Mouse (Mus musculus): ENCODE data around the gene Mybph. TPM values are rescaled to one million over a fixed set of nuclear protein-coding genes. Genes with fewer than 3 reads are reported as not detected.

Gene Mybph
- total and polyA plus RNA-seq, 2 experiments = not detected

DNA sequence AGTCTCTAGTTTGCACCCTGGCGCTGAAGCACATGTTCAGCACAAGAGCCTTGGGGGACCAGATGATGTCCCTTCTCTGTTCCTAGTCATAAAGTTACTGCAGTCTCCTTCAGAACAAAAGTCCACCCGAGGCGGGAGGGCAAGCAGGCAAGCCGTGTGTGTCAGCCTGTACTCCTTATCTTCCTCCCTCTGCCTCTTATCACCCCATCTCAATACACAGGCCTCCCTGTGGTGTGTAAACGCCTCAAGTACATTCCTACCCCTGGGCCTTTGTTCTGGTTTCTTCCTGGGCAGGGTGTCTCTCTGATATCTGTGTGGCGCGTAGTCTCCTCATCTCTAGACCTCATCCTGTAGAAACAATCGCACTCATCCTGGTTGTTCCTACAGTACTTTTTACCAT, 33.5 kb downstream of the Mybph start:
- Histone ChIP-seq H3K27ac (replicated peaks; ENCODE audit: insufficient read depth, low read depth, low read length) (no peak overlapping the region), H3K9ac (ENCODE audit: low read depth, low read length) (no peak overlapping the region)
- WGBS = 83% methylated on average over 8 of the region's 8 CpGs

DNA sequence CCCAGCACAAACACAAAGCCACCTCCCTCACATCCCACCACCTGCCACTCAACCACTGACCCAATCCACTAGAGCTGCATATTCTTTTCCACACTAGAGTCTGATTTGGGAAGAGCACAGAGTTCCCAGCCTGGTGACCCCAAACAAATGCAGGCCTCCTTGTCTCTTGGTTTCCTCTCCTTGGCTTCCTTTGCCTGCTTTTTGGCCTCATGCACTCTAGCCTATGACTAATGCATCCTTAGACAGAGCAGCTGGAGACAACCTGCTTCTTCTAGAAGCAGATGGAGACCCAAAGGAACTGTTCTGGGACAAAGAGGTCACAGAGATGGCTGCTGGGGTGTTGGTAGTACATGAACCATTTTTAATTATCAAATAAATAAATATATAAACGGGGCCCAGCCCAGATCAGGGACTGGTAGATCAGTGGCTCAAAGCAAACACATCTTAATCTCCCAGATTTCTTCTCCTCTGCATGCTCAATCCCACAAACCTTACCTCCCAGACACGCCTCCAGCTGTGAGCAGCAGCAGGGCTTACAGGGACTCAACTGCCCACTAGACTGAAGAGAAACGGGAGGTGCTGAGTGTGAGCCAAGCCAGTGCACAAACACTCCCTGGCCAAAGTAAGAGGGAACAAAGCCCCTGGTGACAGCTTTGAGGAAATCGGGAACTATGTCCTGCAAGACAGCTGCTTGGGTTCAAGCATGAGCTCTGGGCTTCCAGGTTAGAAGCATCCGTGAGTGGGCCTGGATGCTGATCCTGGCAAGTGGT, 36.7 kb downstream of the Mybph start:
- no peak for DNase-seq (ENCODE audit: extremely low read depth, low read depth, low spot score)
- Histone ChIP-seq H3K27ac (replicated peaks; ENCODE audit: insufficient read depth, low read depth, low read length) (no peak overlapping the region), H3K9ac (ENCODE audit: low read depth, low read length) (no peak overlapping the region), H3K27me3 (ENCODE audit: control insufficient read depth, insufficient read depth, low read length) (no peaks in the 10 kb centered on the region), H3K36me3 (ENCODE audit: control insufficient read depth, insufficient read depth, low read length) (no peaks in the 10 kb centered on the region), H3K79me2 (ENCODE audit: control insufficient read depth, insufficient read depth, low read length) (0 out of 2 replicates have a peak, but pooled peaks cover 2% of the 10 kb centered on the region), H3K4me1 (ENCODE audit: control insufficient read depth, insufficient read depth, low read length) (peaks cover 20% of the 10 kb centered on the region), H3K4me3 (ENCODE audit: insufficient read depth, low read depth, low read length) (no peak overlapping the region)
- 81% methylated on average over 5 of the region's 5 CpGs for WGBS
- TF ChIP-seq CTCF (IDR thresholded peaks at IDR 0.05; ENCODE audit: low read depth, low read length) (no peak), POLR2A (IDR thresholded peaks at IDR 0.05; ENCODE audit: extremely low read depth, insufficient read depth, low read length) (no peak)

More for the DNA sequence above, 33.5 kb downstream of the Mybph start:
- no peaks in the 10 kb centered on the region for H3K27me3 ChIP-seq (ENCODE audit: control insufficient read depth, insufficient read depth, low read length)
- H3K36me3 ChIP-seq (ENCODE audit: control insufficient read depth, insufficient read depth, low read length) = no peaks in the 10 kb centered on the region
- H3K4me1 ChIP-seq (ENCODE audit: control insufficient read depth, insufficient read depth, low read length) = peaks cover 9% of the 10 kb centered on the region
- H3K4me3 ChIP-seq (ENCODE audit: insufficient read depth, low read depth, low read length) = no peak overlapping the region
- DNase-seq (ENCODE audit: extremely low read depth, low read depth, low spot score) = no peak
- no peaks in the 10 kb centered on the region for H3K79me2 ChIP-seq (ENCODE audit: control insufficient read depth, insufficient read depth, low read length)
- TF ChIP-seq POLR2A (IDR thresholded peaks at IDR 0.05; ENCODE audit: extremely low read depth, insufficient read depth, low read length) = no peak
- no peak for TF ChIP-seq CTCF (IDR thresholded peaks at IDR 0.05; ENCODE audit: low read depth, low read length)

DNA sequence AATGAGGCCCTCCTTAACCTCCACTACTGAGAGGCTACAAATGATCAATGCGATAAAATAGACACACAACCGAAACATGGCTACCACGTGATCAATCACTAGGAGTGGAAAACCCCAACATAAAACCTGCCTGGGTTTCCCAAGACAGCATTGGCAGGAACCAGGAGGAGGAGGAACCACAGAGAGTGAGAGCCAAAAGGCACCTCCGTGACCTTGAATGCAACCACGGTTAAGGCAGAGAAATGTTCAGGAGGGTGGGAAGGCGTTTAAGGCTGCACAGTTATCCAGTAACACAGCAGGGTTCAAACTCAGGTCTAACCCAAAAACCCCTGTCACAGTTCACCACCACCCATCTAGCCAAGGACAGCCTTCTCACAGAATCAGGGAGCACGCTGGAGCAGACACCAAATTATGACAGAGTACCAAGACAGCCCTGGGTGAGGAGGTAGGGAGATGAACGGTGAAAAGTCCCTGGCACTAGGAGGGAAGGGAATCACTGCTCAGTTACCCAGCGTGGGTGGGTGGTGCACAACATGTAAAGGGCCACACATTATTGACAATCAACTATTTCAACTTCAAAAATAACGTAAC, 37.5 kb downstream of the Mybph start:
- no peak overlapping the region for H3K27ac ChIP-seq (replicated peaks; ENCODE audit: insufficient read depth, low read depth, low read length)
- H3K79me2 ChIP-seq (ENCODE audit: control insufficient read depth, insufficient read depth, low read length) = 0 out of 2 replicates have a peak, but pooled peaks cover 2% of the 10 kb centered on the region
- no peaks in the 10 kb centered on the region for H3K27me3 ChIP-seq (ENCODE audit: control insufficient read depth, insufficient read depth, low read length)
- H3K9ac ChIP-seq (ENCODE audit: low read depth, low read length) = no peak overlapping the region
- 61% methylated on average over 10 of the region's 10 CpGs for WGBS
- H3K36me3 ChIP-seq (ENCODE audit: control insufficient read depth, insufficient read depth, low read length) = no peaks in the 10 kb centered on the region
- no peak for DNase-seq (ENCODE audit: extremely low read depth, low read depth, low spot score)
- TF ChIP-seq CTCF (IDR thresholded peaks at IDR 0.05; ENCODE audit: low read depth, low read length) (no peak), POLR2A (IDR thresholded peaks at IDR 0.05; ENCODE audit: extremely low read depth, insufficient read depth, low read length) (no peak)
- H3K4me1 ChIP-seq (ENCODE audit: control insufficient read depth, insufficient read depth, low read length) = peaks cover 22% of the 10 kb centered on the region
- H3K4me3 ChIP-seq (ENCODE audit: insufficient read depth, low read depth, low read length) = no peak overlapping the region

DNA sequence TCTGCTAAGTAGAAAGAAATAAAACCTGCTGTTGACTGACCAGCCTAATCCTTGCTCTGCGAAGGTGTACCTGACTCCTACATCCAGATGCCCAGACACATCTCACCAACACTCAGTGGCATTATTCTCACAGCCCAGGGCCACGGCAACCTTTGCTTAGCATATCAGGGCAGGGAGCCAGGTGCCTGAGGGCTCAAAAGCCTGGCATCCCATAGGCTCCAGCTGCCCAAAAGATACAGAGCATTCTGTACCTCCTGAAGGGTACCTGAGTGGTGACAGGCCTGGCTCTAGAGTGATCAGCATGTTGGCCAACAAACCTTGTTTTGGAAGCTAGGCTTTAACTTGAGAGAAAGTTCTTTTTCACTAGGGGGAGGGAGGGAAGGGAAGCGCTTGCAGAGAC, 38.0 kb downstream of the Mybph start:
- no peak overlapping the region for H3K27ac ChIP-seq (replicated peaks; ENCODE audit: insufficient read depth, low read depth, low read length)
- H3K79me2 ChIP-seq (ENCODE audit: control insufficient read depth, insufficient read depth, low read length) = 0 out of 2 replicates have a peak, but pooled peaks cover 2% of the 10 kb centered on the region
- WGBS = 71% methylated on average over 3 of the region's 3 CpGs
- H3K4me3 ChIP-seq (ENCODE audit: insufficient read depth, low read depth, low read length) = no peak overlapping the region
- DNase-seq (ENCODE audit: extremely low read depth, low read depth, low spot score) = no peak
- H3K4me1 ChIP-seq (ENCODE audit: control insufficient read depth, insufficient read depth, low read length) = peaks cover 22% of the 10 kb centered on the region
- TF ChIP-seq CTCF (IDR thresholded peaks at IDR 0.05; ENCODE audit: low read depth, low read length) = no peak
- no peak for TF ChIP-seq POLR2A (IDR thresholded peaks at IDR 0.05; ENCODE audit: extremely low read depth, insufficient read depth, low read length)
- H3K9ac ChIP-seq (ENCODE audit: low read depth, low read length) = no peak overlapping the region
- no peaks in the 10 kb centered on the region for H3K36me3 ChIP-seq (ENCODE audit: control insufficient read depth, insufficient read depth, low read length)
- no peaks in the 10 kb centered on the region for H3K27me3 ChIP-seq (ENCODE audit: control insufficient read depth, insufficient read depth, low read length)

DNA sequence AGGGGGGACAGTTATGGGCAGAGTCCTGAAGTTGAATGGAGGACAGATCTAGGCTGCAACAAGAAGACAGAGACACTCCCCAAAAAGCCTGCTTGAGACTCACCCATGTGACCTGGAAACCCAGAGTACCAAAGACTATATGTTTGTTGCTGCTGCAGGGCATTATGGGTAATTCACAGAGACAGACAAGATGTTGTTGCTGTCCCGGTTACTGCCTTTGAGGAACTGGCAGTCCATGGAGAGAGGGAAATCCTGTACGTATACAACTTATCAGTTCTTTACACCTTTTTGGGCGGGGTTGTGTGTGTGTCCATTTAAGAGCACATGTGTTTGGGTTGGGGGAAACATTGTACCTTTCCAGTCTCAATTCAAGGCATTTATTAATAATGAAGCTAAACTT, 38.4 kb downstream of the Mybph start:
- H3K4me3 ChIP-seq (ENCODE audit: insufficient read depth, low read depth, low read length) = no peak overlapping the region
- no peaks in the 10 kb centered on the region for H3K36me3 ChIP-seq (ENCODE audit: control insufficient read depth, insufficient read depth, low read length)
- no peaks in the 10 kb centered on the region for H3K27me3 ChIP-seq (ENCODE audit: control insufficient read depth, insufficient read depth, low read length)
- H3K9ac ChIP-seq (ENCODE audit: low read depth, low read length) = no peak overlapping the region
- peaks cover 22% of the 10 kb centered on the region for H3K4me1 ChIP-seq (ENCODE audit: control insufficient read depth, insufficient read depth, low read length)
- DNase-seq (ENCODE audit: extremely low read depth, low read depth, low spot score) = no peak
- TF ChIP-seq CTCF (IDR thresholded peaks at IDR 0.05; ENCODE audit: low read depth, low read length) (no peak), POLR2A (IDR thresholded peaks at IDR 0.05; ENCODE audit: extremely low read depth, insufficient read depth, low read length) (no peak)
- H3K27ac ChIP-seq (replicated peaks; ENCODE audit: insufficient read depth, low read depth, low read length) = no peak overlapping the region
- H3K79me2 ChIP-seq (ENCODE audit: control insufficient read depth, insufficient read depth, low read length) = 0 out of 2 replicates have a peak, but pooled peaks cover 2% of the 10 kb centered on the region
- WGBS = 92% methylated on average over 3 of the region's 3 CpGs
